Mouse (Mus musculus) urinary bladder, postnatal 36 days (tissue): ENCODE measurements around the gene Atp2a2.
"Not testable (repeated sequence)": the region's sequence is repeated elsewhere in the genome, so short reads cannot be mapped to it uniquely, and the experiment has no call there.

ENCODE experiments used
- DNase-seq, 2 experiments: peaks; one replicate each; pipeline ENCODE4 v3.0.0; 2022; ENCODE audit warnings: low spot score in 2 of 2, mixed read lengths in 1 of 2

The Atp2a2 gene

GRCm38 (mm10) chr5:122498046-122498445 lies 4.0 kb downstream of the Atp2a2 start:
- DNase-seq, result no peak

GRCm38 (mm10) chr5:122496990-122497389 lies 5.0 kb downstream of the Atp2a2 start:
- DNase-seq, result no peak

GRCm38 (mm10) chr5:122494449-122494848 lies 7.6 kb downstream of the Atp2a2 start:
- no peak for DNase-seq

- no peak for DNase-seq
Measured at GRCm38 (mm10) chr5:122493035-122493434, 9.0 kb downstream of the Atp2a2 start.

GRCm38 (mm10) chr5:122491385-122491784 lies 10.6 kb downstream of the Atp2a2 start:
- DNase-seq, result no peak

GRCm38 (mm10) chr5:122490148-122490547 lies 11.9 kb downstream of the Atp2a2 start:
- no peak for DNase-seq

- DNase-seq, result no peak
Measured at GRCm38 (mm10) chr5:122487825-122488224, 14.2 kb downstream of the Atp2a2 start.

- DNase-seq, result not testable (repeated sequence)
Measured at GRCm38 (mm10) chr5:122486243-122486642, 15.8 kb downstream of the Atp2a2 start.

GRCm38 (mm10) chr5:122482733-122483391 lies 19.2 kb downstream of the Atp2a2 start:
- DNase-seq, result no peak

- DNase-seq, result no peak
Measured at GRCm38 (mm10) chr5:122481844-122482243, 20.2 kb downstream of the Atp2a2 start.

GRCm38 (mm10) chr5:122479131-122479530 lies 22.9 kb downstream of the Atp2a2 start:
- no peak for DNase-seq

GRCm38 (mm10) chr5:122477492-122477891 lies 24.5 kb downstream of the Atp2a2 start:
- DNase-seq, result no peak

- no peak for DNase-seq
Measured at GRCm38 (mm10) chr5:122476078-122476477, 25.9 kb downstream of the Atp2a2 start.

- no peak for DNase-seq
Measured at GRCm38 (mm10) chr5:122474643-122475363, 27.2 kb downstream of the Atp2a2 start.

- DNase-seq, result no peak
Measured at GRCm38 (mm10) chr5:122471658-122472057, 30.4 kb downstream of the Atp2a2 start.

- no peak for DNase-seq
Measured at GRCm38 (mm10) chr5:122461431-122461830, 40.6 kb downstream of the Atp2a2 start.

GRCm38 (mm10) chr5:122460656-122461055 lies 41.4 kb downstream of the Atp2a2 start:
- no peak for DNase-seq

GRCm38 (mm10) chr5:122459335-122459734 lies 42.7 kb downstream of the Atp2a2 start:
- no peak for DNase-seq

GRCm38 (mm10) chr5:122458066-122458465 lies 44.0 kb downstream of the Atp2a2 start:
- DNase-seq, result no peak

GRCm38 (mm10) chr5:122457054-122457453 lies 45.0 kb downstream of the Atp2a2 start:
- DNase-seq, result not testable (repeated sequence)

- DNase-seq, result no peak
Measured at GRCm38 (mm10) chr5:122455584-122455983, 46.4 kb downstream of the Atp2a2 start.

GRCm38 (mm10) chr5:122454883-122455282 lies 47.1 kb downstream of the Atp2a2 start:
- no peak for DNase-seq

- no peak for DNase-seq
Measured at GRCm38 (mm10) chr5:122454442-122454841, 47.6 kb downstream of the Atp2a2 start.
